9 mouse cellular contexts compared by ENCODE assay signal in genomic region chr19:24134144-24134911, GRCm38 (mm10).
A peak's percentile ranks its signal among the peaks of the same experiment; 100 is the strongest.
DNase-seq lines count a peak whose midpoint lies in the region; ATAC-seq lines count a peak whose summit lies in the region.
"Had no signal": no experiment of that assay in that cellular context is flagged by ENCODE, and none has a peak within 500 bp of the region (broad histone marks: within the 10 kb centered on the region; RNA-seq: fewer than 3 reads in every experiment).

No protein-coding gene starts in this region.

- H3K4me2 ChIP-seq in heart, embryonic 12.5 days: peak overlapping the region; percentile 61
- peak overlapping the region; percentile 3; the same call in 1 of the 2 replicates for H3K4me2 ChIP-seq in embryonic facial prominence, embryonic 11.5 days (ENCODE audit: low read depth, low read length)
- H3K4me2 ChIP-seq in hindbrain, embryonic 14.5 days (replicated peaks): peak overlapping the region; percentile 53
- peak overlapping the region; percentile 46 for H3K4me2 ChIP-seq in midbrain, embryonic 15.5 days

- DNase-seq in heart, adult 9 months (ENCODE audit: low spot score in 2 of 2): no peak
- peak; percentile 69 for DNase-seq in embryonic facial prominence, embryonic 11.5 days (ENCODE audit: low spot score)
- DNase-seq in hindbrain, embryonic 14.5 days (ENCODE audit: low spot score): no peak
- DNase-seq in left cerebral cortex, postnatal 4 days: no peak
- DNase-seq in thymus, postnatal 4 days: no peak
- DNase-seq in right cerebral cortex, postnatal 14 days: no peak
- DNase-seq: spleen, adult 18-20 months had no signal

- no peaks in the 10 kb centered on the region for H3K27me3 ChIP-seq in heart, embryonic 12.5 days (replicated peaks)
- H3K27me3 ChIP-seq in embryonic facial prominence, embryonic 11.5 days (ENCODE audit: control insufficient read depth, insufficient read depth, low read length): no peaks in the 10 kb centered on the region
- H3K27me3 ChIP-seq in hindbrain, embryonic 14.5 days (ENCODE audit: control insufficient read depth, insufficient read depth, low read length): no peaks in the 10 kb centered on the region
- H3K27me3 ChIP-seq in midbrain, embryonic 15.5 days (replicated peaks): no peaks in the 10 kb centered on the region

- H3K9me3 ChIP-seq in heart, embryonic 12.5 days (replicated peaks): 0 out of 2 replicates have a peak, but pooled peaks cover 8% of the 10 kb centered on the region
- H3K9me3 ChIP-seq in embryonic facial prominence, embryonic 11.5 days (replicated peaks; ENCODE audit: control insufficient read depth, low read length): no peaks in the 10 kb centered on the region
- no peaks in the 10 kb centered on the region for H3K9me3 ChIP-seq in hindbrain, embryonic 14.5 days (ENCODE audit: control insufficient read depth, low read length)
- no peaks in the 10 kb centered on the region for H3K9me3 ChIP-seq in midbrain, embryonic 15.5 days

- peak overlapping the region; percentile 27 for H3K4me3 ChIP-seq in heart, embryonic 12.5 days
- H3K4me3 ChIP-seq in embryonic facial prominence, embryonic 11.5 days (ENCODE audit: low read depth, low read length): 0 out of 2 replicates have a peak overlapping the region, but pooled peaks have one; percentile 13
- peak overlapping the region; percentile 36 for H3K4me3 ChIP-seq in hindbrain, embryonic 14.5 days (replicated peaks; ENCODE audit: low read length)
- H3K4me3 ChIP-seq in midbrain, embryonic 15.5 days: peak overlapping the region; percentile 34

- peaks cover 18% of the 10 kb centered on the region for H3K4me1 ChIP-seq in heart, embryonic 12.5 days (replicated peaks)
- no peaks in the 10 kb centered on the region; the same call in 1 of the 2 replicates for H3K4me1 ChIP-seq in embryonic facial prominence, embryonic 11.5 days (ENCODE audit: control insufficient read depth, insufficient read depth, low read length)
- no peaks in the 10 kb centered on the region; the same call in 1 of the 2 replicates for H3K4me1 ChIP-seq in hindbrain, embryonic 14.5 days (replicated peaks; ENCODE audit: control insufficient read depth, insufficient read depth, low read length)
- peaks cover 10% of the 10 kb centered on the region for H3K4me1 ChIP-seq in midbrain, embryonic 15.5 days

- H3K9ac ChIP-seq in heart, embryonic 12.5 days: peak overlapping the region; percentile 16; the same call in 1 of the 2 replicates
- no peak overlapping the region for H3K9ac ChIP-seq in embryonic facial prominence, embryonic 11.5 days (replicated peaks; ENCODE audit: low read length)
- H3K9ac ChIP-seq in hindbrain, embryonic 14.5 days: peak overlapping the region; percentile 43
- H3K9ac ChIP-seq in midbrain, embryonic 15.5 days: peak overlapping the region; percentile 27; the same call in 1 of the 2 replicates

- no peak for ATAC-seq in heart, embryonic 12.5 days (ENCODE audit: insufficient number of reproducible peaks, low FRiP score)
- 0 out of 2 replicates have a peak, but pooled peaks have one; percentile 53 for ATAC-seq in embryonic facial prominence, embryonic 11.5 days (replicated peaks; ENCODE audit: insufficient number of reproducible peaks, low FRiP score, low TSS enrichment, low read depth)
- ATAC-seq in hindbrain, embryonic 14.5 days (ENCODE audit: low FRiP score): peak; percentile 49; the same call in 1 of the 2 replicates
- ATAC-seq in midbrain, embryonic 15.5 days (replicated peaks): peak; percentile 73

- peaks cover 52% of the 10 kb centered on the region for H3K36me3 ChIP-seq in heart, embryonic 12.5 days
- H3K36me3 ChIP-seq in embryonic facial prominence, embryonic 11.5 days (replicated peaks; ENCODE audit: control insufficient read depth, insufficient read depth, low read depth, low read length): peaks cover 5% of the 10 kb centered on the region; the same call in 1 of the 2 replicates
- H3K36me3 ChIP-seq in hindbrain, embryonic 14.5 days (replicated peaks; ENCODE audit: control insufficient read depth, insufficient read depth): peaks cover 18% of the 10 kb centered on the region
- H3K36me3 ChIP-seq in midbrain, embryonic 15.5 days (replicated peaks): peaks cover 6% of the 10 kb centered on the region; the same call in 1 of the 2 replicates

- intact Hi-C loops in left cerebral cortex, postnatal 4 days (cut with DNase I): no loop called here

- H3K27ac ChIP-seq in heart, embryonic 12.5 days (ENCODE audit: poor library complexity, severe bottlenecking): no peak overlapping the region
- H3K27ac ChIP-seq in embryonic facial prominence, embryonic 11.5 days (replicated peaks; ENCODE audit: low read depth, low read length): no peak overlapping the region
- no peak overlapping the region for H3K27ac ChIP-seq in hindbrain, embryonic 14.5 days
- H3K27ac ChIP-seq in midbrain, embryonic 15.5 days: no peak overlapping the region

- WGBS in heart, embryonic 12.5 days: 70% methylated on average over 16 of the region's 16 CpGs
- 63% methylated on average over 16 of the region's 16 CpGs for WGBS in embryonic facial prominence, embryonic 11.5 days
- WGBS in hindbrain, embryonic 14.5 days: 67% methylated on average over 16 of the region's 16 CpGs
- WGBS in midbrain, embryonic 15.5 days: 74% methylated on average over 16 of the region's 16 CpGs

Comparison
In these comparisons a context has a peak if more than half of its experiments do, and no peak if none do; other contexts are left out.
1. H3K4me2 ChIP-seq: peak in every context shown above with its lines; median percentile 61 in heart, embryonic 12.5 days; 53 in hindbrain, embryonic 14.5 days; 46 in midbrain, embryonic 15.5 days; 3 in embryonic facial prominence, embryonic 11.5 days.